Mouse (Mus musculus) brain, embryonic 14.5 days (tissue): ENCODE results near the gene Tubg1.

Experiments used
- CTCF ChIP-seq: fragments of 200-500 bp; IDR thresholded peaks from 2 replicates; pipeline ENCODE4 v1.5.1; 2012; ENCODE audit warnings: inconsistent platforms, mild to moderate bottlenecking, moderate library complexity, borderline replicate concordance; ENCODE audit not compliant: insufficient read depth, insufficient read length; ENCODE audit errors: extremely low read depth
- POLR2A ChIP-seq: fragments of 200-500 bp; IDR thresholded peaks from 2 replicates; pipeline ENCODE4 v1.6.1; 2012; ENCODE audit warnings: mild to moderate bottlenecking, inconsistent platforms, borderline replicate concordance; ENCODE audit not compliant: poor library complexity, insufficient read depth, insufficient read length, severe bottlenecking; ENCODE audit errors: extremely low read depth

- no peak for TF ChIP-seq CTCF
- no peak for TF ChIP-seq POLR2A
Observed at GRCm38 (mm10) chr11:101138536-101139181, 18.9 kb downstream of the Tubg1 start.
